Mouse (Mus musculus): ENCODE measurements around the gene Ipmk. TPM values are rescaled to one million over a fixed set of nuclear protein-coding genes. Genes with fewer than 3 reads are reported as not detected.

The Ipmk gene
- total RNA-seq (2021) = 10 to 100 TPM; 26.0 to 31.6 TPM

- peak; percentile 99 for DNase-seq (ENCODE audit: low spot score in 2 of 2)
- intact Hi-C loops (cut with DNase I) = no loop called here
Measured at GRCm38 (mm10) chr10:71347509-71347949, at the start of gene Ipmk. TSS of gene Ipmk (plus strand) at chr10:71347763.

GRCm38 (mm10) chr10:71300161-71300560, 47.4 kb upstream of the Ipmk start:
- no peak for DNase-seq (ENCODE audit: low spot score in 2 of 2)
- intact Hi-C loops (cut with DNase I) = no loop called here

DNA sequence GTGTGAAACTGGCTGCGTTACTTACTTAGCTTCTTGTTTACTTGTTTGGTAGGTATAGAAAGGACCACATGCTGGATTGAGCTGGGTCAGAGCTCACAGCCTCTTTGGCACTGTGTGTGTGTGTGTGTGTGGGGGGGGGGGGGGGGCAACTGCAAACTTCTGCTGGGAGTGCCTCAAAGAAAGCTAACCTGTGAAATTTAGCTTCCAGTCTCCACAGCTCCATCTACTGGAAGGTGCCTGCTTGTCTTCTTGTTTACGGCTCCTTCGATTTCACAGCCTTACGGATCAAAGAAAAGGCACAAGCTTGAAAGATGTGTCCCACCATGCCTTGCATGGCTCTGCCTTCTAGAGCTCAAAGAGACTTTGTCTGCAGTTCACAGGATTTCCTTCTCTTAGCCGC, 45.1 kb upstream of the Ipmk start:
- no peak for DNase-seq (ENCODE audit: low spot score in 2 of 2)
- intact Hi-C loops (cut with DNase I) = no loop called here

- intact Hi-C loops (cut with DNase I) = no loop called here
- peak; percentile 45 to 59 for DNase-seq (ENCODE audit: low spot score in 2 of 2)
Measured at GRCm38 (mm10) chr10:71306190-71306589, 41.4 kb upstream of the Ipmk start.

GRCm38 (mm10) chr10:71306759-71307158, 40.8 kb upstream of the Ipmk start:
- DNase-seq (ENCODE audit: low spot score in 2 of 2) = no peak
- intact Hi-C loops (cut with DNase I) = no loop called here

DNA sequence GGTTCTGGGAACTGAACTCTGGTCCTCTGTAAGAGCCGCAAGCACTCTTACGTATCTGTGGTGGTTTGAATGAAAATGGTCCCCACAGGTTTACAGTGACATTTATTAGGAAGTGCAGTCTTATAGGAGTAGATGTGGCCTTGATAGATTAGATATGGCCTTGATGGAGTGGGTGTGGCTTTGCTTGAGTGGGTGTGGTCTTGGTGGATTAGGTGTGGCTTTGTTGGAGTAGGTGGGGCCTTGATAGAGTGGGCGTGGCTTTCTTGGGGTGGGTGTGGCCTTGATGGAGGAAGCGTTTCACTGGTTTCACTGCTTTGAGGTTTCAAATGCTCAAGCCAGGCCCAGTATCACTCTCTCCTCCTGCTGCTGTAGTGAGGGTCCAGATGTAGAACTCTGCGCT, 39.4 kb upstream of the Ipmk start:
- no peak for DNase-seq (ENCODE audit: low spot score in 2 of 2)
- intact Hi-C loops (cut with DNase I) = no loop called here

DNA sequence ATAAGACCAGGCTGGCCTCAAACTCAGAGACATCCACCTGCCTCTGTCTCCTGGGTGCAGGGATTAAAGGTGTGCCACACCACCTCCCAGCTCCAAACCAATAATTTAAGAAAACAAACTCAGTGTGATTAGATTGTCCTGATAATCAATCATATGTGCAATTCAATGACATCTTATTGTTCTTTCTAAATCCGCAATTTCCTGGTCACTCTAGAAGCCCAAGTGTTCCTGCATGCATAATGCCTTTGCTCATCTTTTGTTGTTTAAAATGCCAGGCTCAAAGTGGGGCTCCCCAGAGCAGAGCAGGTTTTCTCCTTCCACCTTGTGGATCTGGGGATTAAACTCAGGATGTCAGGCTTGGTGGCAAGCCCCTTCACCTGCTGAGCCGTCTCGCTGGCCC, 37.3 kb upstream of the Ipmk start:
- no peak for DNase-seq (ENCODE audit: low spot score in 2 of 2)
- intact Hi-C loops (cut with DNase I) = no loop called here

GRCm38 (mm10) chr10:71314596-71314995, 33.0 kb upstream of the Ipmk start:
- intact Hi-C loops (cut with DNase I) = no loop called here
- DNase-seq (ENCODE audit: low spot score in 2 of 2) = no peak

- DNase-seq (ENCODE audit: low spot score in 2 of 2) = no peak
- intact Hi-C loops (cut with DNase I) = no loop called here
Measured at GRCm38 (mm10) chr10:71316056-71316455, 31.5 kb upstream of the Ipmk start.

DNA sequence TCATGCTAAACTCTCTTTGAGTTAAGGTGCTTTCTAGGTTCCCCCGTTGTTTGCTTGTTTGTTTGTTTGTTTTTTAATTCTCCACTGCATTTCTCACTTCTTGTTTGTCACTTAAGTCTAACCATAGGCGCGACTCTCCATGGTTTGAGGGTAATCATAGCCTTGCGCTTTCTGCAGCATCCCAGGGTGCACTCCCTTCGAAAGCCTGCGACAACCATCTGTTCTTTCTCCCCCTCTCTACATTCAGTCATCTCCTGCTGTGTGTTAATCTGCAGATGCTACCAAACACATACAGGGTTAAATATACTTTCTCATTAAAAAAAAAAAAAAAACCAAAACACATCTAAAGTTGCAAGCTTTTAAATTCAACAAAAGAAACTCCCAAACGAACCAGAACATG, 31.1 kb upstream of the Ipmk start:
- DNase-seq (ENCODE audit: low spot score in 2 of 2) = no peak
- intact Hi-C loops (cut with DNase I) = no loop called here

GRCm38 (mm10) chr10:71323669-71324068, 23.9 kb upstream of the Ipmk start:
- intact Hi-C loops (cut with DNase I) = no loop called here

DNA sequence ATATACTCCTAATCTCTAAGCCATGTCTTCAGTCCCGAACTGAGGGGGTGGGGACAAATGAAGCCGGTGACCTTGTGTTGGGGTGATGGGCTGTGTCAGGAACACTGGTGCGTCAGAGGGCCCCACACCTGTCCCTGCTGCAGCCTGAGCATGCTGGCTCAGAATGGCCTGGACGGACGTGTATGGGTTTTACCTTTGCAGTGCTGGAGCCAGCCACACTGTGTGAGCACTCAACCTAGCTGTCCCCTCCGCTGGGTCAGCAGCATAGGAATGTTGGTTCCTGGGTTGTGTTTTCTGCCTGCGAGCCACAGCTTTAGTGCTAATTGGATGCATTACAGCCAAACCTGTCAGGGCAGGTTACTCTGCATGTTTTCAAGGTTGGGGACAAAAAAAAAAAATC, 21.4 kb upstream of the Ipmk start:
- no peak for DNase-seq (ENCODE audit: low spot score in 2 of 2)
- intact Hi-C loops (cut with DNase I) = no loop called here

More at GRCm38 (mm10) chr10:71323669-71324068, 23.9 kb upstream of the Ipmk start:
- no peak for DNase-seq (ENCODE audit: low spot score in 2 of 2)

DNA sequence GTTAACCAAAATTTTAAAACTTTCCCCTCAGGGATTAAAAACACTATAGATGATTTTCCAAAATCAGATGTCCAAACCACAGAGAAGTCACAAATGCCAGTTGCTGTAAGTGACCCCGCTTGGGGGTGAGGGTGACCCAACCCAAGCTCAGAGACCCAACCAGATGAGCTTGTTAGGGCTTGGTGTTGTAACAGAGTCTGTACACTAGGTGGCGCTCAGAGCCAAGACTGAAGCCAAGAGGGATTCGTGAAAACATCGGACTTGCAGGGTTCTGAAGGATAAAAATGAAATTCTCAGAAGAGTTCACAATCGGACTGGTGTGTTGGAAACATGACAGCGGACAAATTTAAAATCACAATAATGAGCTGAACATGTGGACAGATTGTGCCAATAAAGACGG, 20.8 kb upstream of the Ipmk start:
- intact Hi-C loops (cut with DNase I) = loop anchor here (1.0 kb wide), 1 partner anchor 75 kb away; no protein-coding TSS in a partner anchor
- DNase-seq (ENCODE audit: low spot score in 2 of 2) = peak; percentile 71 to 78

DNA sequence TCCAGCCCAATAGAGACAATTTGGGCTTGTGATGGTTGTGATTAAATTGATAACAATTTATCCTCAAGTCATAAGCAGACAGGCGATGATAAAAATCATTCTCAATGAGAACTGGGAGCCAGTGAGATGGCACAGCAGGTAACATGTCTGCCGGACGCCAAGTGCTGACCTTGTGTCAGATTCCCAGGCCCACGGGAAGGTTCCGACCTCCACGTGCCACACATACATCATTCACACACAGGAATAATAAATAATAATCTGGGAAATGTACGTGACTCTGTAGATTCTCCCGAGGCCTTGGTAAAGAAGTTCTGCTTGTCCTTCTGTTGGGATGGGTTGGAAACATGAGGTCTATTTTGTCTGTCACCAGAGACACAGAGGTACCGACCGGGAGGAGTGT, 20.2 kb upstream of the Ipmk start:
- intact Hi-C loops (cut with DNase I) = loop anchor here (1.0 kb wide), 1 partner anchor 74 kb away; no protein-coding TSS in a partner anchor
- no peak for DNase-seq (ENCODE audit: low spot score in 2 of 2)

DNA sequence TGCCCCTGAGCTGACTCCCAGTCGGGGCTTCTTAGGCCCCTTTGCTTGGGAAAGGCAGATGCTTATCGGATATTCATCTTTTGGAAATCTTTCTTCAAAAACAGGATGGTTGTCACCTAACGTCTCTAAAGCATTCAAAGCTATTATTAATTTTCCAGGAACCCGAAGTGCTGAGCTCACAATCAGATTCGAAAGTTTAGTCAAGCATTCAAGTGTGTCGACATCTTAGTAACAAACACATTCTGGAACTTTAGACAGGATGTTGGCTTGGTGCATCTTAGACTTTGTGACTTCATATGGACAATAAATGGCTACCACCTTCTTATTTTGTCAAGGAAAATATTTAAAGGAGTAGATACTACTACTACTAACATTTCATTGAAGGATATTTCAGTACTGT, 19.2 kb upstream of the Ipmk start:
- intact Hi-C loops (cut with DNase I) = no loop called here
- DNase-seq (ENCODE audit: low spot score in 2 of 2) = no peak

GRCm38 (mm10) chr10:71328870-71329269, 18.7 kb upstream of the Ipmk start:
- no peak for DNase-seq (ENCODE audit: low spot score in 2 of 2)
- intact Hi-C loops (cut with DNase I) = no loop called here

DNA sequence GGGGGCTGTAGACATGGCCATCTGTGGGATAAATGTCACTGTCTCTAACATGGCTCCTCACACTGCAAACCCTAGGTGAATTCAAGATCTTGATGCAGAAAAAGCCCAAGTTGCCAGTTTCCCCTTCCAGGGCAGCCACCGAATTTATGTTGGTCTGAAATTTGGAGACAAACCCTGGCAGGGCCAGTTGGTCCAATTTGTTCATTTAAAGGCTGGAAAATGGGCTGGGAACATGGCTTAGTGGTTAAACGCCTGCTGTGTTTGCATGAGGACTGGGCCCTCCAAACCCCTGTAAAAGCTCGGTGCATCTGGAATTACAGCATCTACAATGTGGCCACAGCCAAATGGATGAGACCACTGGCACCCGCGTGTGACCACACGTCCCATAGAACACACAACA, 18.3 kb upstream of the Ipmk start:
- no peak for DNase-seq (ENCODE audit: low spot score in 2 of 2)
- intact Hi-C loops (cut with DNase I) = no loop called here

DNA sequence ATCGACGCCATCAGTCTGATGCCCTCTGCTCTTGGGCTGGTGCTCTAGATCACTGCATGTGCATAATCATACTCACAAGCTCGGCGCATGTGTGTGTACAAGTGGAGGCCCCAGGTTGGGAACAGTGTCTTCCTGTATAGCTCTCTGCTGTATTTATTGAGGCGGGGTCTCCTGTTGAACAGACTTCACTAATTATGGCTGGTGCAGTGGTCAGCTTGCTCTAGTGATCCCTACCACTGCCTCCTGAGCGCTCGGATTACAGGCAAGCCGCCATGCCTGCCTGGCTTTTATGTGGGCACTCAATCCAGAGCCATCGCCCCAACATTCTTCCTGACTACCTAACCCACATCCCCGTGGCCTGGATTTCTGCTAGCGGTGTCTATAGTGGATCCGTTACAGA, 17.5 kb upstream of the Ipmk start:
- intact Hi-C loops (cut with DNase I) = no loop called here

GRCm38 (mm10) chr10:71331908-71332307, 15.7 kb upstream of the Ipmk start:
- intact Hi-C loops (cut with DNase I) = no loop called here
- DNase-seq (ENCODE audit: low spot score in 2 of 2) = no peak

More for the DNA sequence above, 17.5 kb upstream of the Ipmk start:
- DNase-seq (ENCODE audit: low spot score in 2 of 2) = no peak

GRCm38 (mm10) chr10:71332376-71332775, 15.2 kb upstream of the Ipmk start:
- intact Hi-C loops (cut with DNase I) = no loop called here
- DNase-seq (ENCODE audit: low spot score in 2 of 2) = no peak

DNA sequence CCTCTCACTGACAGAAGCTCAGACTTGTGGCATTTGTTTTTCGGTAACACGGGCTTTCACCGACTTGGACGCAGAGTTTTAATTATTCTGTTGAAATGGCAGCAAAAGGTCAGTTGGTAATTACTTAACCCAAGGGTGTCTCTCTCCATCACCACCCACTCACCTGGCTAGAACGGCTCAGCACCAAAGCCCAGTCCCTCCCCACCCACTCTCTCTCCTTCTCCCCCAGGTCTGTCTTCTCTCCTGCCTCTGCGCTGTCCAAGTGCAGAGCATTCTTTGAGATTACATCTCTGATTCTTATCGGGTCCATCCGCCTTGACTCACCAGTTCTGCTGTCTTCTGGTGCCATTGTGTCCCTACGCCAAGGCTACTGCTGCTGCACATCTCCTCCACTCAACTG, 14.7 kb upstream of the Ipmk start:
- intact Hi-C loops (cut with DNase I) = no loop called here
- DNase-seq (ENCODE audit: low spot score in 2 of 2) = no peak

DNA sequence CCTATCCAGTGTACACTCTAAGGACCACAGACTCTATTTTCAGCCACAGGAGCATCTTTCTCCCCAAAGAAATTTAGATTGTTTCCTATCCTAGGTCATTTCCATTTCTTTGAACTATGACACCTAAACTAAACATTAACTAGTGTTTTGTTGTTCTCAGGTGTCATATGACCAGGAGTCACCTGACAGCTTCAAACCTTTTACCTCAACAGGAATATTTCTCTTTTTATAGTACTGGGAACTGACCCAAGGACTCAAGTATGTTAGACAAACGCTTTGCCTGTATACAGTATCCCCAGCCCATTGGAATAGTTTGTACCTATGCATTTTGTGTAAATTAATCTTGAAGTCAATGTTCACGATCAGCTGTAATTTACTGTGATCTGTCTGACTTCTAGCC, 9.8 kb upstream of the Ipmk start:
- intact Hi-C loops (cut with DNase I) = no loop called here
- DNase-seq (ENCODE audit: low spot score in 2 of 2) = no peak

All from left cerebral cortex, postnatal 25 days (tissue).